Mouse (Mus musculus): Measurements from ENCODE around the gene Olfm2. TPM values are rescaled to one million over a fixed set of nuclear protein-coding genes. Genes with fewer than 3 reads are reported as not detected.

Olfm2 gene
- polyA plus RNA-seq, 1 experiment from 2014 or later: 6.7 TPM

GRCm38 (mm10) chr9:20749213-20749612, 3.1 kb upstream of the Olfm2 start:
- Histone ChIP-seq H3K9ac (ENCODE audit: low read depth, low read length) (no peak overlapping the region), H3K27me3 (replicated peaks; ENCODE audit: control insufficient read depth, insufficient read depth, low read length) (peaks cover 26% of the 10 kb centered on the region), H3K4me1 (ENCODE audit: control insufficient read depth, insufficient read depth, low read length) (peaks cover 8% of the 10 kb centered on the region; the same call in 1 of the 2 replicates), H3K4me2 (ENCODE audit: low read depth, low read length) (no peak overlapping the region), H3K27ac (ENCODE audit: low read length) (no peak overlapping the region), H3K36me3 (ENCODE audit: control insufficient read depth, insufficient read depth, low read length) (no peaks in the 10 kb centered on the region), H3K9me3 (ENCODE audit: control insufficient read depth, low read length) (no peaks in the 10 kb centered on the region), H3K4me3 (ENCODE audit: low read length) (no peak overlapping the region)
- WGBS: 54% methylated on average over 5 of the region's 5 CpGs
- no peak for ATAC-seq

GRCm38 (mm10) chr9:20748540-20748939, 2.4 kb upstream of the Olfm2 start:
- no peak overlapping the region for H3K27ac ChIP-seq (ENCODE audit: low read length)
- ATAC-seq: no peak
- H3K4me1 ChIP-seq (ENCODE audit: control insufficient read depth, insufficient read depth, low read length): peaks cover 8% of the 10 kb centered on the region; the same call in 1 of the 2 replicates
- WGBS: 77% methylated on average over 3 of the region's 3 CpGs
- no peak overlapping the region for H3K4me3 ChIP-seq (ENCODE audit: low read length)
- no peak overlapping the region for H3K4me2 ChIP-seq (ENCODE audit: low read depth, low read length)
- no peaks in the 10 kb centered on the region for H3K36me3 ChIP-seq (ENCODE audit: control insufficient read depth, insufficient read depth, low read length)
- no peaks in the 10 kb centered on the region for H3K9me3 ChIP-seq (ENCODE audit: control insufficient read depth, low read length)
- H3K27me3 ChIP-seq (replicated peaks; ENCODE audit: control insufficient read depth, insufficient read depth, low read length): peaks cover 32% of the 10 kb centered on the region
- H3K9ac ChIP-seq (ENCODE audit: low read depth, low read length): no peak overlapping the region

GRCm38 (mm10) chr9:20747682-20748081, 1.5 kb upstream of the Olfm2 start:
- Histone ChIP-seq H3K4me1 (ENCODE audit: control insufficient read depth, insufficient read depth, low read length) (peaks cover 8% of the 10 kb centered on the region; the same call in 1 of the 2 replicates), H3K27me3 (replicated peaks; ENCODE audit: control insufficient read depth, insufficient read depth, low read length) (peaks cover 34% of the 10 kb centered on the region), H3K36me3 (ENCODE audit: control insufficient read depth, insufficient read depth, low read length) (no peaks in the 10 kb centered on the region), H3K9ac (ENCODE audit: low read depth, low read length) (no peak overlapping the region), H3K27ac (ENCODE audit: low read length) (no peak overlapping the region), H3K4me2 (ENCODE audit: low read depth, low read length) (no peak overlapping the region), H3K4me3 (ENCODE audit: low read length) (no peak overlapping the region), H3K9me3 (ENCODE audit: control insufficient read depth, low read length) (no peaks in the 10 kb centered on the region)
- 7% methylated on average over 3 of the region's 3 CpGs for WGBS
- no peak for ATAC-seq

GRCm38 (mm10) chr9:20745129-20745966, 801 bp downstream of the Olfm2 start:
- peaks cover 34% of the 10 kb centered on the region for H3K27me3 ChIP-seq (replicated peaks; ENCODE audit: control insufficient read depth, insufficient read depth, low read length)
- H3K4me2 ChIP-seq (ENCODE audit: low read depth, low read length): peak overlapping the region; percentile 85
- no peaks in the 10 kb centered on the region for H3K36me3 ChIP-seq (ENCODE audit: control insufficient read depth, insufficient read depth, low read length)
- ATAC-seq: no peak
- no peak overlapping the region for H3K27ac ChIP-seq (ENCODE audit: low read length)
- peak overlapping the region; percentile 62 for H3K9ac ChIP-seq (ENCODE audit: low read depth, low read length)
- H3K9me3 ChIP-seq (ENCODE audit: control insufficient read depth, low read length): no peaks in the 10 kb centered on the region
- H3K4me3 ChIP-seq (ENCODE audit: low read length): peak overlapping the region; percentile 52
- 9% methylated on average over 17 of the region's 17 CpGs for WGBS
- H3K4me1 ChIP-seq (ENCODE audit: control insufficient read depth, insufficient read depth, low read length): peaks cover 8% of the 10 kb centered on the region; the same call in 1 of the 2 replicates

- no peaks in the 10 kb centered on the region for H3K9me3 ChIP-seq (ENCODE audit: control insufficient read depth, low read length)
- no peak overlapping the region for H3K4me3 ChIP-seq (ENCODE audit: low read length)
- no peak for ATAC-seq
- no peak overlapping the region for H3K9ac ChIP-seq (ENCODE audit: low read depth, low read length)
- 14% methylated on average over 22 of the region's 22 CpGs for WGBS
- no peaks in the 10 kb centered on the region for H3K36me3 ChIP-seq (ENCODE audit: control insufficient read depth, insufficient read depth, low read length)
- H3K27me3 ChIP-seq (replicated peaks; ENCODE audit: control insufficient read depth, insufficient read depth, low read length): peaks cover 38% of the 10 kb centered on the region
- H3K27ac ChIP-seq (ENCODE audit: low read length): no peak overlapping the region
- no peak overlapping the region for H3K4me2 ChIP-seq (ENCODE audit: low read depth, low read length)
- H3K4me1 ChIP-seq (ENCODE audit: control insufficient read depth, insufficient read depth, low read length): peaks cover 8% of the 10 kb centered on the region; the same call in 1 of the 2 replicates
These were observed 2.0 kb downstream of the Olfm2 start for GRCm38 (mm10) chr9:20743946-20744738.

GRCm38 (mm10) chr9:20740407-20740806, 5.7 kb downstream of the Olfm2 start:
- Histone ChIP-seq H3K9ac (ENCODE audit: low read depth, low read length) (no peak overlapping the region), H3K4me2 (ENCODE audit: low read depth, low read length) (peak overlapping the region; percentile 48), H3K4me3 (ENCODE audit: low read length) (peak overlapping the region; percentile 27), H3K9me3 (ENCODE audit: control insufficient read depth, low read length) (no peaks in the 10 kb centered on the region), H3K4me1 (ENCODE audit: control insufficient read depth, insufficient read depth, low read length) (no peaks in the 10 kb centered on the region), H3K36me3 (ENCODE audit: control insufficient read depth, insufficient read depth, low read length) (no peaks in the 10 kb centered on the region), H3K27ac (ENCODE audit: low read length) (no peak overlapping the region), H3K27me3 (replicated peaks; ENCODE audit: control insufficient read depth, insufficient read depth, low read length) (peaks cover 24% of the 10 kb centered on the region)
- WGBS: 1% methylated on average over 12 of the region's 12 CpGs
- ATAC-seq: peak; percentile 90

- Histone ChIP-seq H3K36me3 (ENCODE audit: control insufficient read depth, insufficient read depth, low read length) (no peaks in the 10 kb centered on the region), H3K4me3 (ENCODE audit: low read length) (no peak overlapping the region), H3K9ac (ENCODE audit: low read depth, low read length) (no peak overlapping the region), H3K4me2 (ENCODE audit: low read depth, low read length) (no peak overlapping the region), H3K27ac (ENCODE audit: low read length) (no peak overlapping the region), H3K9me3 (ENCODE audit: control insufficient read depth, low read length) (no peaks in the 10 kb centered on the region), H3K27me3 (replicated peaks; ENCODE audit: control insufficient read depth, insufficient read depth, low read length) (peaks cover 5% of the 10 kb centered on the region; the same call in 1 of the 2 replicates), H3K4me1 (ENCODE audit: control insufficient read depth, insufficient read depth, low read length) (no peaks in the 10 kb centered on the region)
- ATAC-seq: no peak
- 42% methylated on average over 8 of the region's 8 CpGs for WGBS
These were observed 7.7 kb downstream of the Olfm2 start for GRCm38 (mm10) chr9:20738251-20738999.

- no peak for ATAC-seq
These were observed 8.9 kb downstream of the Olfm2 start for GRCm38 (mm10) chr9:20737227-20737626.

GRCm38 (mm10) chr9:20734692-20735091, 11.5 kb downstream of the Olfm2 start:
- no peaks in the 10 kb centered on the region for H3K36me3 ChIP-seq (ENCODE audit: control insufficient read depth, insufficient read depth, low read length)
- no peak overlapping the region for H3K9ac ChIP-seq (ENCODE audit: low read depth, low read length)
- H3K27me3 ChIP-seq (replicated peaks; ENCODE audit: control insufficient read depth, insufficient read depth, low read length): peaks cover 3% of the 10 kb centered on the region; the same call in 1 of the 2 replicates
- no peak for ATAC-seq
- H3K9me3 ChIP-seq (ENCODE audit: control insufficient read depth, low read length): no peaks in the 10 kb centered on the region
- H3K4me2 ChIP-seq (ENCODE audit: low read depth, low read length): no peak overlapping the region
- H3K27ac ChIP-seq (ENCODE audit: low read length): no peak overlapping the region
- no peaks in the 10 kb centered on the region for H3K4me1 ChIP-seq (ENCODE audit: control insufficient read depth, insufficient read depth, low read length)
- no peak overlapping the region for H3K4me3 ChIP-seq (ENCODE audit: low read length)
- 67% methylated on average over 3 of the region's 3 CpGs for WGBS

More at GRCm38 (mm10) chr9:20737227-20737626, 8.9 kb downstream of the Olfm2 start:
- Histone ChIP-seq H3K9me3 (ENCODE audit: control insufficient read depth, low read length) (no peaks in the 10 kb centered on the region), H3K4me2 (ENCODE audit: low read depth, low read length) (no peak overlapping the region), H3K4me1 (ENCODE audit: control insufficient read depth, insufficient read depth, low read length) (no peaks in the 10 kb centered on the region), H3K4me3 (ENCODE audit: low read length) (no peak overlapping the region), H3K9ac (ENCODE audit: low read depth, low read length) (no peak overlapping the region), H3K27ac (ENCODE audit: low read length) (no peak overlapping the region), H3K36me3 (ENCODE audit: control insufficient read depth, insufficient read depth, low read length) (no peaks in the 10 kb centered on the region), H3K27me3 (replicated peaks; ENCODE audit: control insufficient read depth, insufficient read depth, low read length) (peaks cover 5% of the 10 kb centered on the region; the same call in 1 of the 2 replicates)
- 87% methylated on average over 2 of the region's 2 CpGs for WGBS

Measured in intestine, embryonic 16.5 days (tissue).